Mouse (Mus musculus) neural tube, embryonic 11.5 days (tissue): ENCODE data around the gene Syt6. TPM values are rescaled to one million over a fixed set of nuclear protein-coding genes. Genes with fewer than 3 reads are reported as not detected.
A peak's percentile ranks its signal among the peaks of the same experiment; 100 is the strongest.

Experiments used
- ATAC-seq: fragments of 200-750 bp; cut with Nextera tagmentation; 2 replicates; pipeline ENCODE4 v1.8.0; 2017; ENCODE audit warnings: moderate number of reproducible peaks, mild to moderate bottlenecking, moderate TSS enrichment, moderate library complexity; ENCODE audit not compliant: insufficient read depth, low FRiP score, low TSS enrichment
- DNase-seq: peaks from one replicate; pipeline ENCODE4 v3.0.0-alpha.2; 2015; ENCODE audit warnings: low spot score
- H3K27ac ChIP-seq: fragments of 300-500 bp; sonication (generic); 2 replicates; pipeline ENCODE4 v1.5.1; 2014; ENCODE audit warnings: low read depth, mild to moderate bottlenecking, low read length
- H3K27me3 ChIP-seq: fragments of 300-500 bp; sonication (generic); 2 replicates; pipeline ENCODE4 v1.6.1; 2014; ENCODE audit warnings: mild to moderate bottlenecking, low read length, mixed read lengths; ENCODE audit not compliant: control insufficient read depth, insufficient read depth
- H3K36me3 ChIP-seq: fragments of 300-500 bp; sonication (generic); 2 replicates; pipeline ENCODE4 v1.6.1; 2014; ENCODE audit warnings: mild to moderate bottlenecking, low read length, moderate library complexity, mixed read lengths; ENCODE audit not compliant: control insufficient read depth, insufficient read depth
- H3K4me1 ChIP-seq: fragments of 300-500 bp; sonication (generic); 2 replicates; pipeline ENCODE4 v1.6.1; 2014; ENCODE audit warnings: low read length, mixed read lengths; ENCODE audit not compliant: control insufficient read depth, insufficient read depth
- H3K4me2 ChIP-seq: fragments of 300-500 bp; sonication (generic); 2 replicates; pipeline ENCODE4 v1.6.1; 2014; ENCODE audit warnings: low read depth, mild to moderate bottlenecking, moderate library complexity
- H3K4me3 ChIP-seq: fragments of 300-500 bp; sonication (generic); 2 replicates; pipeline ENCODE4 v1.5.1; 2014; ENCODE audit warnings: low read depth, low read length
- H3K9ac ChIP-seq: fragments of 300-500 bp; sonication (generic); 2 replicates; pipeline ENCODE4 v1.6.1; 2014; ENCODE audit warnings: mild to moderate bottlenecking, low read length
- H3K9me3 ChIP-seq: fragments of 300-500 bp; sonication (generic); 2 replicates; pipeline ENCODE4 v1.6.1; 2016; ENCODE audit warnings: low read length; ENCODE audit not compliant: control insufficient read depth
- WGBS: fragments of 180-500 bp; shearing (Covaris S2); extraction: QIAGEN DNeasy Blood & Tissue Kit; methylation state at CpG from one replicate; pipeline ENCODE4 v1.1.7; 2014; 5-methylcytosine and 5-hydroxymethylcytosine counted together
- polyA plus RNA-seq: library from polyadenylated mRNA; unstranded; fragments of >200 nt; fragmentation: Nextera tagmentation; extraction: Ambion mirVana; gene quantifications from 2 replicates; pipeline ENCODE4 v1.2.1, GENCODE M21; 2014

Gene Syt6
- polyA plus RNA-seq = 2.9 and 3.1 TPM in 2 replicates

- peak within 1 kb of the TSS; percentile 46 for H3K4me3 ChIP-seq
- peak within 1 kb of the TSS; percentile 87 for H3K4me2 ChIP-seq
- H3K27ac ChIP-seq = no peak within 1 kb of the TSS
- peaks cover 15% of the 10 kb centered on the region for H3K4me1 ChIP-seq
- DNase-seq (peak; percentile 42), ATAC-seq (peak; percentile 58)
- H3K27me3 ChIP-seq = peaks cover 47% of the 10 kb centered on the region
- WGBS = under 1% methylated on average over 40 of the region's 44 CpGs
- no peaks in the 10 kb centered on the region for H3K36me3 ChIP-seq
- no peaks in the 10 kb centered on the region for H3K9me3 ChIP-seq
- peak within 1 kb of the TSS; percentile 69 for H3K9ac ChIP-seq
These were observed at the start of gene Syt6 for GRCm38 (mm10) chr3:103575156-103575892. Syt6 (plus strand) TSS chr3:103575231.

- H3K27me3 ChIP-seq = no peaks in the 10 kb centered on the region
- WGBS = 88% methylated on average over 4 of the region's 4 CpGs
- ATAC-seq = no peak
- no peaks in the 10 kb centered on the region for H3K36me3 ChIP-seq
- DNase-seq = no peak
- no peak overlapping the region for H3K4me3 ChIP-seq
- no peaks in the 10 kb centered on the region for H3K9me3 ChIP-seq
- no peak overlapping the region for H3K27ac ChIP-seq
- H3K4me2 ChIP-seq = no peak overlapping the region
- no peaks in the 10 kb centered on the region for H3K4me1 ChIP-seq
- H3K9ac ChIP-seq = no peak overlapping the region
These were observed 48.8 kb upstream of the Syt6 start for GRCm38 (mm10) chr3:103526201-103526704.

DNA sequence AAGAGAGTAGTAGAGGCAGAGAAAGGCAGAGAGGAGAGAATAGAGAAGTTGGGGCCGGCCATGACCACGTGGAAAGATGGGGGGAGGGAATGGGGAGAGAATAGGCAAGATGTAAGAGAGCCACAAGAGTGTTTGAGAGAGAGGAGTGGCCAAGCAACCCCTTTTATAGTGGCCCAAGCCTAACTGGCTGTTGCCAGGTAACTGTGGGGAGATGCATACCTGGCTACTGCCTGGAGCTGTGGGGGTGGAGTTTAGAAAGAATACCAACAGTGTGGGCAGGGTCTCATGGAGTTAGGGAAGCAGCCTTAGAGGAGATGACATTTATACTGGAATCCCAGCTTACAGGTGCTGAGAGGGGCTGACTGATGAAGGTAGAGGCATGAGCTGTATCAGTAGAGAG is 48.2 kb upstream of the Syt6 start:
- no peak overlapping the region for H3K27ac ChIP-seq
- H3K9ac ChIP-seq = no peak overlapping the region
- ATAC-seq (no peak), DNase-seq (no peak)
- no peak overlapping the region for H3K4me2 ChIP-seq
- 29% methylated on average over 2 of the region's 2 CpGs for whole genome bisulfite sequencing
- H3K36me3 ChIP-seq = no peaks in the 10 kb centered on the region
- no peak overlapping the region for H3K4me3 ChIP-seq
- no peaks in the 10 kb centered on the region for H3K27me3 ChIP-seq
- H3K9me3 ChIP-seq = no peaks in the 10 kb centered on the region
- no peaks in the 10 kb centered on the region for H3K4me1 ChIP-seq

DNA sequence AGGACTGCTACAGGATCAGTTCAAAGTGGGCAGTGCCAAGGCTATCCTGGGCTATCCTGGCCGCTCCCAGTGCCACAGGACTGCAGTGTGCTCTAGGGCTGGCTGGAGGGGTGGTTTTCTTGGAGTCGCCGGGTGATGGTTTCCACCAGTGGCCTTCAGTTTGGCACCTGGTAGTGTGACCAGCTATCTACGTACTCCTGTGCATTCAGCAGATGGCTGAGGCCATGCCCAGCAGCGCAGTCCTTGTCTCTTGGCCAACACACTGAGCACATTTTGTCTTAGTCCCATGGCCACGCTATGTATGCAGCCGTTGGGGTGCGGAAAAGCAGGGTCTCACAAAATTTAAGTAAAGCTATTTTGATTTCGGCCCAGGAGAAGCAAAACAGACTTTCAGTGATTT is 41.0 kb upstream of the Syt6 start:
- no peaks in the 10 kb centered on the region for H3K36me3 ChIP-seq
- H3K27me3 ChIP-seq = no peaks in the 10 kb centered on the region
- DNase-seq (no peak), ATAC-seq (no peak)
- 93% methylated on average over 9 of the region's 9 CpGs for WGBS
- no peak overlapping the region for H3K4me3 ChIP-seq
- no peak overlapping the region for H3K27ac ChIP-seq
- H3K9ac ChIP-seq = no peak overlapping the region
- no peaks in the 10 kb centered on the region for H3K9me3 ChIP-seq
- no peak overlapping the region for H3K4me2 ChIP-seq
- no peaks in the 10 kb centered on the region for H3K4me1 ChIP-seq

DNA sequence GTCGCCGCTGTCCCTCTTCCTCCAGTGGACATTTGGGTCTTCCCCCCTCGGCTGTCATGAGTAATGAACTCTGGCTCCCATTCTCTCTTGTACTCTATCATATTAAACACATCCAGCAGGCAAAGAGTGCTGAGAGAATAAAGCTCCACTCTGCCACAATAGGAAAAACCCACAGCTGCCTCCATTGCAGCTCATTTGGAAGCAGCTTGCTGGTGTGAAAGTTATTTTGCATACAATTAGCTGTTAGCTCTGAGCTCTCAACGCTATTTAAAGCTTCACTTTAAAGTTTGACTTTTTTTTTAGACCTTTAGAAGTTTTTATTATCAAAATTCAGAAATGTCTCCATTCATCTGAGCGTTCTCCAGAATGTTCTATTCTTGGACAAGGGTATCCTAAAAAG is 39.8 kb upstream of the Syt6 start:
- Histone ChIP-seq H3K36me3 (no peaks in the 10 kb centered on the region), H3K4me2 (no peak overlapping the region), H3K27me3 (no peaks in the 10 kb centered on the region), H3K9me3 (no peaks in the 10 kb centered on the region), H3K4me1 (no peaks in the 10 kb centered on the region), H3K27ac (no peak overlapping the region), H3K9ac (no peak overlapping the region), H3K4me3 (no peak overlapping the region)
- 41% methylated on average over 5 of the region's 5 CpGs for WGBS
- no peak for ATAC-seq
- DNase-seq = no peak

DNA sequence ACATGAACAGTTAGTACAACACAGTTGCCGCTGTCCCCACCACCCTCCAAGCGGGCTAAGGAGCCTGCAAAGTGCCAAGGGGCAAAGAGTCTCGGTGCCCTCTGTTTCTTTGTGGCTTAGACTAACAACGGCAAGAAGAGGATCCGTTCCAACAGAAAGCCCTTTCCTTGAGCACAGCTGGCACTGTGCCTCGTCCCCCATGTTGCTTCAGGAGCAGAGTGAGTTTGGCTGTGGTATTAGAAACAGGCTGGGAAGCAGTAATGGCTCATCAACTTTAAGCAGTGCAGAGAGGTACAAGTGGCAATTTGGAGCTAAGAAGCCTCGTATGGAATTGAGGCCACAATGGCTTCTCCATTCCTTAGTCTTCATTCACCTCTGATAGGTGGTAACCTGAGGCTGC is 35.9 kb upstream of the Syt6 start:
- ATAC-seq (no peak), DNase-seq (no peak)
- no peaks in the 10 kb centered on the region for H3K9me3 ChIP-seq
- no peaks in the 10 kb centered on the region for H3K27me3 ChIP-seq
- H3K27ac ChIP-seq = no peak overlapping the region
- no peak overlapping the region for H3K4me2 ChIP-seq
- no peak overlapping the region for H3K9ac ChIP-seq
- H3K36me3 ChIP-seq = no peaks in the 10 kb centered on the region
- WGBS = 59% methylated on average over 7 of the region's 7 CpGs
- H3K4me3 ChIP-seq = no peak overlapping the region
- no peaks in the 10 kb centered on the region for H3K4me1 ChIP-seq

DNA sequence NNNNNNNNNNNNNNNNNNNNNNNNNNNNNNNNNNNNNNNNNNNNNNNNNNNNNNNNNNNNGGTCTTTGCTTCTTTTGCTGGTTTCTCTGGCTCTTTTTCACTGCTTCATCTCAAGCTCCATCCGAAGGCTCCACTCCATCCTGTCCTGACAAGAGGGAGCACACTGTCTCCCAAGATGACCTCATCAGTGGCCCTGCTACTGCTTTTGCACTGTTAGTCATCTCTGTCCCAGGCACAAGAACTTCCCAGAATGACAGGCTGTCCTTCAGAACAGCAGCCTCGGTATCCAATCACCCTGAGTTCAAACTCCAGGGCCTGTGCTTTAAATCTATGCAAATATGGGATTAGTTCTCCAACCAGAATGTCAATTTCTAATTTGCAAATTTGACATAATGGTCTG is 28.9 kb upstream of the Syt6 start:
- no peaks in the 10 kb centered on the region for H3K9me3 ChIP-seq
- H3K36me3 ChIP-seq = no peaks in the 10 kb centered on the region
- ATAC-seq = no peak
- no peak for DNase-seq
- no peaks in the 10 kb centered on the region for H3K4me1 ChIP-seq
- H3K4me3 ChIP-seq = no peak overlapping the region
- H3K27ac ChIP-seq = no peak overlapping the region
- no peaks in the 10 kb centered on the region for H3K27me3 ChIP-seq
- no peak overlapping the region for H3K4me2 ChIP-seq
- H3K9ac ChIP-seq = no peak overlapping the region
- WGBS = 48% methylated on average over 2 of the region's 2 CpGs

DNA sequence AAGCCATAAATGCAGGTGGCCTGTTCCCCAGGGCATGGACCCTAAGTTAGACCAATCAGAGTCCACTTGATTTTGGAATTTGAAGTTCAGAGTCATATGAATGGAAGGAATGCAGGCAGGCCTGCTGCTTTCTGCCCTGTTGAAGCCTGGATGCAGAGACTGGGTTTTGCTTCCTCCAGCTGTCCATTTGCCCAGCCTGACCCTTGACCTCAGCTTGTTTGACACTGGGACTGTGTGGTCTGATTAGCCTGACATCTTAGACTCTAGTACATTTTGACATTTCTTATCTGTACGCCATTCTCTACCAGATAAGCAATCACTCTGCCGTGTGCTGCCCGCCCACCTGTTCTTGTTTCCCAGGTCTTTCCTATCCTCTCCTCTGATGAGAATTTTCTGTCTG is 28.4 kb upstream of the Syt6 start:
- no peak for ATAC-seq
- Histone ChIP-seq H3K4me2 (no peak overlapping the region), H3K27me3 (no peaks in the 10 kb centered on the region), H3K9ac (no peak overlapping the region), H3K4me1 (no peaks in the 10 kb centered on the region), H3K4me3 (no peak overlapping the region), H3K27ac (no peak overlapping the region), H3K9me3 (no peaks in the 10 kb centered on the region), H3K36me3 (no peaks in the 10 kb centered on the region)
- no peak for DNase-seq
- 84% methylated on average over 3 of the region's 3 CpGs for WGBS

- no peak overlapping the region for H3K4me3 ChIP-seq
- WGBS = 78% methylated on average over 5 of the region's 5 CpGs
- DNase-seq = no peak
These were observed 24.8 kb upstream of the Syt6 start for GRCm38 (mm10) chr3:103550236-103550635.

More at GRCm38 (mm10) chr3:103550236-103550635, 24.8 kb upstream of the Syt6 start:
- Histone ChIP-seq H3K9ac (no peak overlapping the region), H3K27me3 (no peaks in the 10 kb centered on the region), H3K36me3 (no peaks in the 10 kb centered on the region), H3K4me2 (no peak overlapping the region), H3K27ac (no peak overlapping the region), H3K4me1 (no peaks in the 10 kb centered on the region), H3K9me3 (no peaks in the 10 kb centered on the region)
- no peak for ATAC-seq
